Mouse (Mus musculus) left cerebral cortex, postnatal 25 days (tissue): ENCODE measurements around the gene Hspa1b. TPM values are rescaled to one million over a fixed set of nuclear protein-coding genes. Genes with fewer than 3 reads are reported as not detected.

Source experiments
- DNase-seq, 2 experiments: peaks; one replicate each; pipeline ENCODE4 v3.0.0; 2022; ENCODE audit warnings: low spot score in 2 of 2, mixed read lengths in 1 of 2
- intact Hi-C: fragments of 180-260 bp; cut with DNase I; formaldehyde crosslinking; loops from one replicate; pipeline ENCODE4 v1.15.1; 2025
- total RNA-seq, 2 experiments: library from RNA; stranded (reverse); gene quantifications; 2 replicates each; pipeline ENCODE4 v1.2.3; 2021

Hspa1b gene
- total RNA-seq, 2 experiments from 2014 or later = 9.9 to 15.0 TPM

- intact Hi-C loops = no loop called here
- no peak for DNase-seq
These were observed 15.8 kb downstream of the Hspa1b start for GRCm38 (mm10) chr17:34943128-34943815.

GRCm38 (mm10) chr17:34941344-34942041 is 17.5 kb downstream of the Hspa1b start:
- no peak for DNase-seq
- intact Hi-C loops = no loop called here

GRCm38 (mm10) chr17:34937960-34938505 is 21.0 kb downstream of the Hspa1b start:
- intact Hi-C loops = no loop called here
- no peak for DNase-seq

GRCm38 (mm10) chr17:34934830-34935229 is 24.2 kb downstream of the Hspa1b start:
- DNase-seq = no peak
- intact Hi-C loops = no loop called here

GRCm38 (mm10) chr17:34934031-34934430 is 25.0 kb downstream of the Hspa1b start:
- DNase-seq = peak in 1 of 2 experiments; percentile 18
- intact Hi-C loops = no loop called here

GRCm38 (mm10) chr17:34932287-34932686 is 26.8 kb downstream of the Hspa1b start:
- intact Hi-C loops = no loop called here

GRCm38 (mm10) chr17:34931735-34932098 is 27.3 kb downstream of the Hspa1b start:
- intact Hi-C loops = loop anchor here (1.0 kb wide), 1 partner anchor 21 kb away; no protein-coding TSS in a partner anchor
- peak; percentile 42 to 67 for DNase-seq

More at GRCm38 (mm10) chr17:34932287-34932686, 26.8 kb downstream of the Hspa1b start:
- DNase-seq = no peak

- peak; percentile 98 to 99 for DNase-seq
- intact Hi-C loops = loop anchor here (1.0 kb wide), 1 partner anchor 21 kb away; no protein-coding TSS in a partner anchor
These were observed 27.8 kb downstream of the Hspa1b start, which contains the start of gene Neu1 for GRCm38 (mm10) chr17:34931061-34931734. Gene Neu1 (plus strand): TSS chr17:34931253.

GRCm38 (mm10) chr17:34928841-34929240 is 30.2 kb downstream of the Hspa1b start:
- intact Hi-C loops = no loop called here
- DNase-seq = no peak

GRCm38 (mm10) chr17:34927306-34928019 is 31.6 kb downstream of the Hspa1b start:
- peak; percentile 30 to 63 for DNase-seq
- intact Hi-C loops = no loop called here

GRCm38 (mm10) chr17:34924258-34924657 is 34.8 kb downstream of the Hspa1b start:
- intact Hi-C loops = no loop called here

GRCm38 (mm10) chr17:34922939-34923338 is 36.1 kb downstream of the Hspa1b start:
- no peak for DNase-seq
- intact Hi-C loops = no loop called here

More at GRCm38 (mm10) chr17:34924258-34924657, 34.8 kb downstream of the Hspa1b start:
- no peak for DNase-seq

GRCm38 (mm10) chr17:34917188-34917587 is 41.9 kb downstream of the Hspa1b start:
- DNase-seq = no peak
- intact Hi-C loops = no loop called here

- intact Hi-C loops = no loop called here
- DNase-seq = no peak
These were observed 42.7 kb downstream of the Hspa1b start for GRCm38 (mm10) chr17:34916316-34916715.

GRCm38 (mm10) chr17:34915410-34915831 is 43.6 kb downstream of the Hspa1b start:
- intact Hi-C loops = no loop called here
- DNase-seq = no peak

- intact Hi-C loops = loop anchor here (2.0 kb wide), 1 partner anchor 57 kb away; no protein-coding TSS in a partner anchor
- no peak for DNase-seq
These were observed 44.9 kb downstream of the Hspa1b start, which contains the start of gene Slc44a4 for GRCm38 (mm10) chr17:34913930-34914665. Gene Slc44a4 (plus strand): TSS chr17:34914466.

- peak; percentile 45 to 51 for DNase-seq
- intact Hi-C loops = loop anchor here (2.0 kb wide), 1 partner anchor 55 kb away; no protein-coding TSS in a partner anchor
These were observed 47.1 kb downstream of the Hspa1b start for GRCm38 (mm10) chr17:34911945-34912351.

GRCm38 (mm10) chr17:34910982-34911381 is 48.1 kb downstream of the Hspa1b start:
- intact Hi-C loops = no loop called here
- no peak for DNase-seq
